Mouse (Mus musculus) liver, postnatal 0 days (tissue): Measurements from ENCODE around the gene Setd5.

Source experiments
- CTCF ChIP-seq: sonication (generic); IDR thresholded peaks from 2 replicates; pipeline ENCODE4 v1.5.1; 2016; ENCODE audit warnings: antibody characterized with exemption, low read depth
- EP300 ChIP-seq: IDR thresholded peaks from 2 replicates; pipeline ENCODE4 v1.6.1; 2016; ENCODE audit warnings: antibody characterized with exemption, low read depth, mild to moderate bottlenecking

DNA sequence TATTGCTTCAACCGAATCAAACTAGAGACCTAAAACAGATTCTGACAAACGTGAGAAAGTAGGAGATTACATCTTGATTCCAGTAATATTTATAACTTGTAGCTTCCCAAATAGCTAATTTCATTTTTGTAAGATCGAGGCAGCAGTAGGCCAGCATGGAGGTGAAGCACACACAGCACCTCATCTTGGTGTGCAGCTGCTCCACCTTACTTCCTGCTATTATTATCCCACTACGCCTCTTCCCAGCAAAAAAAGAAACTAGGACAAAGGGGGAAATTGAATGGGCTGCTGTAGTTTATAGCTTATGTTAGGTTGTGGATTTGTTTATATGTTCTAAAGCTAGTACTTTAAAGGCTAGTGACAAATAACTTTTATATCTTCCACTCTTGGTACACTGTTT is 7.4 kb downstream of the Setd5 start:
- TF ChIP-seq CTCF (no peak), EP300 (no peak)
